Mouse (Mus musculus) midbrain, postnatal 0 days (tissue): ENCODE results near the gene Timp2. TPM values are rescaled to one million over a fixed set of nuclear protein-coding genes. Genes with fewer than 3 reads are reported as not detected.

ENCODE experiments used
- ATAC-seq: fragments of 200-750 bp; cut with Nextera tagmentation; 2 replicates; pipeline ENCODE4 v1.8.0; 2017; ENCODE audit warnings: moderate number of reproducible peaks, mild to moderate bottlenecking, moderate TSS enrichment, moderate library complexity; ENCODE audit not compliant: low FRiP score
- DNase-seq: peaks from one replicate; pipeline ENCODE4 v3.0.0-alpha.2; 2015; ENCODE audit warnings: low spot score
- H3K27ac ChIP-seq: fragments of 300-500 bp; sonication (generic); 2 replicates; pipeline ENCODE4 v1.5.1; 2014; ENCODE audit warnings: low read depth, mild to moderate bottlenecking, low read length, mixed read lengths
- H3K27me3 ChIP-seq: fragments of 300-500 bp; sonication (generic); 2 replicates; pipeline ENCODE4 v1.6.1; 2014; ENCODE audit warnings: low read length, control low read depth, mixed read lengths; ENCODE audit not compliant: insufficient read depth
- H3K36me3 ChIP-seq: fragments of 300-500 bp; sonication (generic); 2 replicates; pipeline ENCODE4 v1.6.1; 2014; ENCODE audit warnings: low read length, control low read depth, mixed read lengths; ENCODE audit not compliant: insufficient read depth
- H3K4me1 ChIP-seq: fragments of 300-500 bp; sonication (generic); 2 replicates; pipeline ENCODE4 v1.6.1; 2014; ENCODE audit warnings: mild to moderate bottlenecking, control low read depth, antibody characterized with exemption, low read length, mixed read lengths; ENCODE audit not compliant: insufficient read depth
- H3K4me2 ChIP-seq: fragments of 300-500 bp; sonication (generic); 2 replicates; pipeline ENCODE4 v1.6.1; 2014; ENCODE audit warnings: low read depth, mild to moderate bottlenecking, low read length, mixed read lengths; ENCODE audit not compliant: poor library complexity, severe bottlenecking
- H3K4me3 ChIP-seq: fragments of 300-500 bp; sonication (generic); 2 replicates; pipeline ENCODE4 v1.5.1; 2014; ENCODE audit warnings: low read depth, mild to moderate bottlenecking, low read length, moderate library complexity
- H3K9ac ChIP-seq: fragments of 300-500 bp; sonication (generic); replicated peaks from 2 replicates; pipeline ENCODE4 v1.6.1; 2014; ENCODE audit warnings: mild to moderate bottlenecking, low read length, moderate library complexity, mixed read lengths; ENCODE audit not compliant: poor library complexity, severe bottlenecking
- H3K9me3 ChIP-seq: fragments of 300-500 bp; sonication (generic); 2 replicates; pipeline ENCODE4 v1.6.1; 2016; ENCODE audit warnings: low read length, control low read depth
- CTCF ChIP-seq: IDR thresholded peaks from 2 replicates; pipeline ENCODE4 v1.5.1; 2016; ENCODE audit warnings: antibody characterized with exemption, mild to moderate bottlenecking
- WGBS: fragments of 180-500 bp; shearing (Covaris S2); extraction: QIAGEN DNeasy Blood & Tissue Kit; methylation state at CpG from one replicate; pipeline ENCODE4 v1.1.7; 2014; 5-methylcytosine and 5-hydroxymethylcytosine counted together
- polyA plus RNA-seq: library from polyadenylated mRNA; unstranded; fragments of >200 nt; fragmentation: Nextera tagmentation; extraction: Ambion mirVana; gene quantifications from 2 replicates; pipeline ENCODE4 v1.2.1, GENCODE M21; 2015
- total RNA-seq: library from RNA; depleted of rRNA; stranded (reverse); fragments of >200 nt; gene quantifications from 2 replicates; pipeline ENCODE4 v1.2.3, GENCODE M21; 2014

Gene Timp2
- total and polyA plus RNA-seq, 2 experiments from 2014 or later = 140 to 217 TPM

DNA sequence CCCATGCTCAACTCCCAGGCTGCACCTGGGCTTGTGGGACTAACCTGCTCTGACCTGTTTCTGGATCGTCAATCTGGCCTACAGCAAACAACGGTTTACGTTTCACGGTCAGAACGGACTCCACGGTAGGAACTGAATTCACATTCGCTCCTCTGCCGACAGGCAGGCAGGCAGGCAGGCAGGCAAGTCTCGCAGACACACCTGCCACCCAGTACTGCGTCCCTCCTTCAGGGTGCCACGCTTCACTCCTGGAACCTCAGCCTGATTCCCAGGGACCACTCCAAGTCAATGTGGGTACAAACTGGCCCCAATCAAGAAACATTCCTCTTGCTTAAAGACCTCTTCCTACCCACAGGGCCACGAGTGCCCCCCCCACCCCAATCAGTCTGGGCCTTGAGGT is 7.6 kb downstream of the Timp2 start:
- TF ChIP-seq CTCF = no peak
- Histone ChIP-seq H3K9ac (no peak overlapping the region), H3K4me2 (no peak overlapping the region), H3K36me3 (no peaks in the 10 kb centered on the region), H3K9me3 (no peaks in the 10 kb centered on the region), H3K27ac (no peak overlapping the region), H3K27me3 (no peaks in the 10 kb centered on the region), H3K4me3 (no peak overlapping the region), H3K4me1 (no peaks in the 10 kb centered on the region; the same call in 1 of the 2 replicates)
- ATAC-seq (no peak), DNase-seq (no peak)
- WGBS = 95% methylated on average over 12 of the region's 12 CpGs

DNA sequence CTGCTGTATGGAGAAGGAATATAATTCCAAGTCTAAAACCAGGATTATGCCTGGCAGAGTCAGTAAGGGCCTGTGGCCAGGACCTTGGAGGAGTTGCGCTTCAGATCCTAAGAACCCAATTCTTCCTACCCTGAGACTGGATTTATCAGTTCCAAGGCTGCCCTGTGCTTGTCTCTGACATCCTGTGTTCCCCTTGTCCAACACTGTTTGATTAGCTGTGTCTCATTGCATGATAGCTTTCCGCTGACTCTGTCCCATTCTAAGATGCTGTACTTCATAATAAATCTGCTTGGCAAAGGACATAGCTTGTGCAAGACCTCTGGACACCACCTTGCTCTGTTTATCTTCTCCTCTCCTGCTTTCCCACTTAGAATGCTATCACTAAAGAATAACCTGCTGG is 8.1 kb downstream of the Timp2 start:
- Histone ChIP-seq H3K27ac (no peak overlapping the region; the same call in 1 of the 2 replicates), H3K4me3 (no peak overlapping the region), H3K4me1 (peaks cover 3% of the 10 kb centered on the region), H3K27me3 (no peaks in the 10 kb centered on the region), H3K36me3 (no peaks in the 10 kb centered on the region), H3K4me2 (no peak overlapping the region), H3K9me3 (no peaks in the 10 kb centered on the region), H3K9ac (no peak overlapping the region)
- DNase-seq = no peak
- 84% methylated on average over 2 of the region's 2 CpGs for WGBS
- ATAC-seq = no peak
- no peak for TF ChIP-seq CTCF

DNA sequence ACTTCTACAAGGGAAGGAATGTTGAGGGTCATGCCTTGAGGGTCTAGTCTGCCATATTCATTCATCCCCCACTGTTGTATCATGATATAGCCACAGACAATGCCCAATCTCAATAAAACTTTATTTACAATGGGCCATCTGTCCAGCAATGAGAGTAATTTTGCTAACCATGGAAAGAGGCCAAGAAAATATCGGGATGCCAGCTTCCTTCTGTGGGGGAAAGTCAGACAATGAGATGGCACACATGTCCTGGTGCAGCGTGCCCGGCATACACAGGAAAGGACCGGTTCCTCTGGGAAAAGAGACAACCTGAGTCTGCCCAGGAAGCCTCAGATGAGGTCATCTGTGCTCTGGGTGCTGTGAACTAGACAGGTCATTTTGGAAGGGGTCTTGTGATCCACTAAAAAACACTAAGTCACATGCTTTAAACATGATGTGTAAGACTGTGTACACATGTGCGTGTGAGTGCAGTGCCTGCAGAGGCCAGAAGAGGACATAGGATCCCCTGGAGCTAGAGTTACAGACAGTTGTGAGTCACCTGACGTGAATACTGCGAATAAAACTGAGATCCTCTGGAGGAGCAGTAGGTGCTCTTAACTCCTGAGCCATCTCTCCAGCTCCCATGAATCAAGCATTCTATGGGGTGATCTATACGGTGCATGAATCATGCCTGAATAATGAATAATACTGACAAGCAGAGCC is 9.0 kb downstream of the Timp2 start:
- no peak overlapping the region for H3K27ac ChIP-seq
- H3K4me3 ChIP-seq = no peak overlapping the region
- no peaks in the 10 kb centered on the region for H3K27me3 ChIP-seq
- DNase-seq = no peak
- H3K9me3 ChIP-seq = no peaks in the 10 kb centered on the region
- H3K4me1 ChIP-seq = peaks cover 11% of the 10 kb centered on the region
- H3K9ac ChIP-seq = no peak overlapping the region
- ATAC-seq = no peak
- no peaks in the 10 kb centered on the region for H3K36me3 ChIP-seq
- 83% methylated on average over 8 of the region's 8 CpGs for WGBS
- no peak overlapping the region for H3K4me2 ChIP-seq
- peak; percentile 20 for TF ChIP-seq CTCF

DNA sequence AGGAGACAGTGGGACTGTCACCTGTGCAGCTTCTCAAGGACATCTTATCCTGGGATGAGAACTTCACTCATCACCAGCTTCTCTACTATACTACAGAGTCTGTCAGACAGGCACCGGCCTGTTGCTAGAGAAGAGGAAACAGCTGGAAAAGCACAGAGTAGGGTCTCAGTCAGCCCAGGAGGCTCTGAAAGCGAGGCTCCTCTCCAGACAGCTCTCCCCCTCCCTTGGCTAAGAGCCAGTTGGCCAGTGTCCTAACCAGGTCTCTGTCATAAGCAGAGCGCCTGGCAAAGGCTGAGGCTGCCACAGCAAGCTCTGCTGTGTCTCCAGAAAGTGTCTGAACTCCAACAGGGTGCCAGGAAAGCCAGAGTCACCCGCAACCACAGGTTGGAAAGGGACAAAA is 9.8 kb downstream of the Timp2 start:
- no peak for ATAC-seq
- Histone ChIP-seq H3K9ac (no peak overlapping the region), H3K27me3 (no peaks in the 10 kb centered on the region), H3K4me2 (no peak overlapping the region), H3K4me3 (no peak overlapping the region), H3K36me3 (no peaks in the 10 kb centered on the region), H3K9me3 (no peaks in the 10 kb centered on the region), H3K27ac (no peak overlapping the region), H3K4me1 (peaks cover 11% of the 10 kb centered on the region)
- WGBS = 59% methylated on average over 4 of the region's 4 CpGs
- peak; percentile 86 for DNase-seq
- TF ChIP-seq CTCF = no peak

DNA sequence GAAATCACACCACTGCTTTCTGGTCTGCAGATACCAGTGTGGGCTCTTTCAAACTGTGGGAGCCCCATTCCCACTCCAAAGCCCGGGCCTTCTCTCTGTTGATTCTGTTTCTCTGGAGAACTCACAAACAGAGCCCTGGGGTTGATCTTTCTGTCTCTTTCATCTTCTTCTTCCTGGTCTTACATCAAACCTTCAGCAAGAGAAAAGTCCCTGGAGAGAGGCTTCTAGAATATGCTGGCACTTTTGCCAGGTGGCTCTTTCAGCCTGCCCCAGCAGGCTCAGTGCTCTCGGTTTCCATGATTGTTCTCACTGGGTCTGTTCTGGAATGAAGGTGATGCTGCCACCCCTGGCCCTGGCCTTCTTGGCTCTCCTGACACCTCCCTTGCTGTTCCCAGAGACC is 11.9 kb downstream of the Timp2 start:
- Histone ChIP-seq H3K4me2 (no peak overlapping the region), H3K27ac (no peak overlapping the region), H3K36me3 (0 out of 2 replicates have a peak, but pooled peaks cover 3% of the 10 kb centered on the region), H3K27me3 (no peaks in the 10 kb centered on the region), H3K4me3 (no peak overlapping the region), H3K4me1 (peaks cover 11% of the 10 kb centered on the region), H3K9me3 (no peaks in the 10 kb centered on the region), H3K9ac (no peak overlapping the region)
- WGBS = 72% methylated on average over 2 of the region's 2 CpGs
- no peak for ATAC-seq
- no peak for TF ChIP-seq CTCF
- no peak for DNase-seq

DNA sequence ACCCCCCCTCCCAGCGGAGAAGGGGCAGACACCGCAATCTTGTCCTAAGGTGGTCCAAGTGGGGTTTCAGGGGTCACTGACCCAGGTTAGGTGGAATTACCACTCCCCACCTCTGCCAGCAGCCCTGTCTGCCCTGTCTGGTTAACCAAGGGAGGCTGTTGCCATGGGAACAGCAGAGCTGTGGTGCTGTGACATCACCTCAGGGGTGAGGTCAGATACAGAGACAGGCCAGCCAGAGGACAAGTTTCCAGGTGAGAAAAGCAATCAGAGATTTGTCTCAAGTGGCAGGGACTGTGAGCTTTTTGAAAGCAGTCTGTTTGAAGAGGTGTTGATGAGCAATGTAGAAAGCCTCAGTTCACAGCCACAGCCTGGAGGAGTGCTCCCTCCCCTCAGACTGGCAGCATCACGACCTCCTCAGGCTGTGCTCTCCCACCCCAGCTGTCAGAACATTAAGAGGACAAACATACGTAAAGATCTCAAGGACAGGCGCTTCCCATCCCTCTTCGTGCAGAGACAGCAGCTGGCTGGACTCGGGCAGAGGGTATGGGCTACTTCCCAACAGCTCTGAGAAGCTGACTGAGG is 13.0 kb downstream of the Timp2 start, which contains the start of gene Cep295nl:
Cep295nl (minus strand) TSS at position 101 of the 582 bp plus-strand sequence.
- 0 out of 2 replicates have a peak, but pooled peaks cover 3% of the 10 kb centered on the region for H3K36me3 ChIP-seq
- 27% methylated on average over 7 of the region's 7 CpGs for WGBS
- DNase-seq (peak; percentile 65), ATAC-seq (0 out of 2 replicates have a peak, but pooled peaks have one; percentile 44)
- no peak within 1 kb of the TSS for H3K9ac ChIP-seq
- H3K27me3 ChIP-seq = no peaks in the 10 kb centered on the region
- peak within 1 kb of the TSS; percentile 20 for H3K4me2 ChIP-seq
- peaks cover 11% of the 10 kb centered on the region for H3K4me1 ChIP-seq
- no peak within 1 kb of the TSS for H3K4me3 ChIP-seq
- peak within 1 kb of the TSS; percentile 49; the same call in 1 of the 2 replicates for H3K27ac ChIP-seq
- TF ChIP-seq CTCF = no peak
- H3K9me3 ChIP-seq = no peaks in the 10 kb centered on the region
